Mouse (Mus musculus): ENCODE data around the gene Inhbe.

- no peak for TF ChIP-seq CTCF (IDR thresholded peaks at IDR 0.05; ENCODE audit: low read depth, low read length)
- no peak for TF ChIP-seq GATA1 (IDR thresholded peaks at IDR 0.05; ENCODE audit: borderline replicate concordance, low read length)
- no peak for TF ChIP-seq TAL1 (conservative IDR thresholded peaks at IDR 0.05; ENCODE audit: low read depth, low read length)
- no peak for TF ChIP-seq GATA2 (IDR thresholded peaks at IDR 0.05; ENCODE audit: borderline replicate concordance, low read depth, low read length)
- TF ChIP-seq POLR2AphosphoS5 (IDR thresholded peaks at IDR 0.05; ENCODE audit: insufficient replicate concordance, low read depth, low read length), result no peak
Measured at GRCm38 (mm10) chr10:127303136-127303535, 51.1 kb downstream of the Inhbe start.
